Mouse (Mus musculus) T-helper 17 cell (primary cell): ENCODE data around the gene Cubn.

ENCODE experiments used
- in situ Hi-C, 2 experiments: fragments of 300-600 bp; cut with MboI, MseI; formaldehyde crosslinking; loops; 1 replicate in 1 of 2; 2 replicates in 1 of 2; pipeline ENCODE4 v1.15.1; 2025; ENCODE audit warnings: high pct_unique_total_duplicates in 2 of 2

Gene Cubn

DNA sequence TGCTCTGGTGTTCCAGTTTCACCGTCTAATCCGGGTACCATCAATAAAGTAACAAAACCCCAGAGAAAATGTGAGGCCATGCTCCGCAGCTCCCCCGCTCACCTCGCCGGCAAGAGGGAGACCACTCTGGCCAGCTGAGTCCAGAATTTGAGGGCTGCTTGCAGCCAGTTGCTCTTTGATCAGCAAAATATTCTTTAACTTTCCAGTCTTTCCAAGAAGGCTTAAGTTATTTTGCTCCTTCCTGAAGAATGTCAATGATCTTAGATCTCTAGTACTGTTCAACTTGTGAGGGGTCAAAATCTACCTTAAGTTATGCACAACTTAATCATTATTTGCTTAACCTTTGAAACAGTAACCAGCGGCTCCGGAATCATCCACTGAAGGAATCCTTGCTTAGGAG, at the start of gene Cubn:
Gene Cubn (minus strand): TSS at position 80 of the 400 bp plus-strand sequence.
- in situ Hi-C loops: no loop called here

DNA sequence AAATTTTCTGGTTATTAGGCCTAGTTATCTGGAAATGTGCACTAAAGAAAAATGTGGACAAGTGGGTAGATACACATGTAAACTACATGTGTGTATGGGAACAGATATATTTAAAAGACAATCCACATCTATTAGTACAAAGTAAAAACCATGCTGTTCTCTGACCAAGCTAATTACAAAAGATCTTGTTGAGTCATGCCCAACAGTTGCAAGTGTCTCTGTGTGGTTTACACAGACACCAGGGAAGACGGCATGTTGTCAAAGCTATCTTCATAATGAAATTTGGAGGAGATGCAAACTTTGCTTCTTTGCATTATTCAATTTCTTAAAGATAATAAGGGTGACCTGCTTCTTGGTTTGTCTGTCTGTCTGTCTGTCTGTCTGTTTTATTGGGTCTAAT, 48.2 kb upstream of the Cubn start:
- in situ Hi-C loops: loop anchor here in 1 of 2 experiments (5.0 kb wide), 1 partner anchor 37 kb away; no protein-coding TSS in a partner anchor

DNA sequence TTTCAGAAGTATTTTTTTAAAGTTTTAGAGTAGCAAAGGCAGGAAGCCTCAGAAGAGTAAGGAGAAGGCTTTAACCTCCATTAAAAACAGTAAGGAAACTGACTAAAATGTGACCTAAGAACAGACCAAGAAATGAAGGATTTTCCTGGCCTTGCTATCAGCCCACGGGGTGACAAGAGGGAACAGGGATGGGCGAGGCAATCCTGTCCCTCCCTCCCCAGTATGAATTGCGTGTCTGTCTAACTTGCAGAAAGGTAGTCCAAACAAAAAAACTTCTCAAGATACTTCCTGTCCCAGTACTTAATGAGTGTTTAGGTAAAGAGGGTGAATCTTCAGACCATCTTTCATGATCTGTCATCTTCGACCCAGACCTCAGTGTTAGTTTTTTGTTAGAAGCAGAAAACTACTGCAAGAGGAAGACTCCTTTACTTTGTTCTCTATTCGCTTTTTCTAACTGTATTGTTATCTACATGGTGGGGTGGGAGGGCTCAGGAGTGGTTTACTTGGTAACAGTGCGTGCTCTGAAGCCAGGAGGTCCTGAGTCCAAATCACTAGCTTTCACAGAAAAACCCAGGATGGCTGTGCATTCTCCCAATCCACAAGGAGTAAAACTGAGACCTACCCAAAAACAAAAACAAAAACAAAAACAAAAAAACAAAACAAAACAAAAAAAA, 47.2 kb upstream of the Cubn start:
- in situ Hi-C loops: no loop called here

DNA sequence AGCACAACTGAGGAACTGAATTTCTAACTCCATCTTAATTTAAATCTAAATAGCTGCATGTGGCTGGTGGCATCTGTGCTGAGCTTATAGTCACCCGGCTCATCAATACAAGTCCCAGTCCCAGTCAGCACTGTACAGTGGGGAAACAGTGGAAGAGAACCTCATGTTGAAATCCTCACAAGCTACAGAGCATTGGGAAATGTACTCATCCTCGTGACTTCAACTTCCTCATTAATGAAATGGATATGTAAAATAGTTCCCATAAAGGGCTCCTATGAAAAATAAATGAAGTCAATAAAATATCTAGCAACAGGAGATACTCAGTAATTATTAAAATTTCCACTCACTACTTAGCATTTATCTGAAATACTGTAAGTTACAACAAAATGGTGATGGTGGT, 46.6 kb upstream of the Cubn start:
- in situ Hi-C loops: no loop called here

DNA sequence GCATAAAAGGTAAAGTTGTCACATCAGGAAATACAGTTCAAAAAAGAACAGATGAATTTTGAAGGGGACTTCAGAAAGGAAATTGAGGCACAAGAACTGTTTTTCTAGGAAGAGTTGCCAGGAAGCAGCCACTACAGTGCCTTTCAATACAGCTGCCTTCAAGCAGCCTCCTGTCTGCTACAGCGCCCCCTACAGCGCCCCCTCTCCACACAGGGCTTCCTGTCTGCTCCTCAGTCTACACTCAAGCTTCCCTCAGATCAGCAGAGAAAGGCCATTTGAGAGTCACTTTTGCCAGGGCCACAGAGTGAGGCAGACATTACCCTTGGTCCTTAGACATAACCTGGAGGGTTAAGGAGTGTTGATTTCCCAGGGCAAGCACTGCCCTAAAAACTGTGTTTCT, 46.1 kb upstream of the Cubn start:
- in situ Hi-C loops: no loop called here

DNA sequence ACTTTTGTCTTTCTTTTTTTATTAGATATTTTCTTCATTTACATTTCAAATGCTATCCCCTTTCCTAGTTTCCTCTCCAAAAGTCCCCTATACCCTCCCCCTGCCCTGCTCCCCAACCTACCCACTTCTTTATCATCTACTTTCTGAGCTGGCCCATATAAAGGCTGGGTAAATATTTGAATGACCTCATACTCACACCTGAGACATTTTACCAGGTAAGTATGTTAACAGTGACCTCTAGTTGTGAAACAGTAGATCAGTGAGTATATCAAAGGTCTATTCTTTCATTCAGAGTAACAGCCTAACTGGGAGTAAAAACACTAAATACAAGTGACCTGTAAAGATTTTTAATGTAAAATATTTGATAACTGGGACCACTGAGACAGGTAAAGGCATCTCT, 45.1 kb upstream of the Cubn start:
- in situ Hi-C loops: no loop called here

DNA sequence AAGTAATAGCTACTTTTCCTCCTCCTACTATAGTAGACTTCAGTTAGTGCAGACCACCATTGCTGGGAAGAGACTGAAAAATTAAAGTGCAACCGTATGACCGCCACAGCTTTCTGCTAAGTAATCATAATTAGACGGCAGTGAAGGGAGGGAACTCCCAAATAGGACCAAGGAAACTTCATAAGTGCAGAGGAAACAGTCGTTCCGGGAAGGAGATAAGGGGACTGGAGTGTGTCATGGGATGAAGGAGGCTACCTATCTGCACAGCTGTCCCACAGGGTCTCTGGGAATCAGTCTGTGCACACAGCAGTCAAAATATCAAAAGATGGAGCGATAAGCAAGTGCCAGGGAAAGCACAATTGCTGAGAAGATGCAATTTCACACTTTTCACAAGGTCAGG, 39.0 kb upstream of the Cubn start:
- in situ Hi-C loops: no loop called here

DNA sequence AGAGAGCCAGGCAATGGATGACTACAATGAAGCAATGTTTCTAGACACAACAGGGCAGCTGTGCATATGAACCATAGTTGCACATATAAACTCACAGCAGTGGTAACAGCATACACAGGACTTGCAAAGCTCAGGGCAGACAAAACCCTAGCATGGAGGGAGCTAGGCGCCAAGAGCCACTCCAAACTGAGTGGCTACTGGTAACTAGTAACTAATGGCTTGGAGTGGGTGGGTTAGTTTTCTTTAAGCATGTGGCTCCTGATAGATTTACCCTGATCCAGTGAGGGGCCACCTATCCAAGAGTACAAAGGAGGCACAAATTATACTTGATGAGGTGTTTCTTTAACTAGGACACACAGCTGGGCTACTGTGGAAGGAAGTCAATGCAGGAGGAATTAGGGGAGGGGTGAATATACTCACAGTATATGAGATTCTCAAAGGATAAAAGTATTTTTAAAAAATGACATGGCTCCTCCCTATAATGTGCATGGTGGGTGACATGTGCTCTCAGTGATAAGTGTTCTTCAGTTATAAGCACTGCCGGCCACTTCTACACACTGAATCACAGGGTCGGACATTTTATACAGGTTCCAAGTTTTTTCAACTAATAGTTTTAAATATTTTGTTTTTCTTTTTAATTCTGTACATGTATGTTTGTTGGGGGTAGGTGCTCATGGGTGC, 37.8 kb upstream of the Cubn start:
- in situ Hi-C loops: loop anchor here in 1 of 2 experiments (10.0 kb wide), 1 partner anchor 235 kb away; no protein-coding TSS in a partner anchor

DNA sequence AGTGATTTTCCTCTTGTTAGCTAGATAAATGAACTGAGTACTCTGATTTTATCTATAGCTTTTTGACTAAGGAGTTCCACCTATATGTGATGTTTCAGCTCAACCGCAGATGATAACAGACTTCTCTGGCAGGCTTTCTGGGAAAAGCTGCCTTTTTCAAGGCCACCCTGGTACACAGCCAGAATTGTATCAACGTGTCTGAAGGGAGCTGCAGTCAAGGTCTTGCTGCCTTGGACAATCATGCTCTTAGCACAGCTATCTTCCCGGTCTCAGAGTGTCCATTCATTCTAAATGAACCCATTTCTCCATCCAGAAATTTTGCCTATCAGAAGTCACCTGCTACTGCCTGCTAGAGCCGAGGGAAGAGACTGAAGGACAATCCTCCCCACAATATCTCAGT, 35.9 kb upstream of the Cubn start:
- in situ Hi-C loops: loop anchor here in 1 of 2 experiments (10.0 kb wide), 1 partner anchor 233 kb away; no protein-coding TSS in a partner anchor

DNA sequence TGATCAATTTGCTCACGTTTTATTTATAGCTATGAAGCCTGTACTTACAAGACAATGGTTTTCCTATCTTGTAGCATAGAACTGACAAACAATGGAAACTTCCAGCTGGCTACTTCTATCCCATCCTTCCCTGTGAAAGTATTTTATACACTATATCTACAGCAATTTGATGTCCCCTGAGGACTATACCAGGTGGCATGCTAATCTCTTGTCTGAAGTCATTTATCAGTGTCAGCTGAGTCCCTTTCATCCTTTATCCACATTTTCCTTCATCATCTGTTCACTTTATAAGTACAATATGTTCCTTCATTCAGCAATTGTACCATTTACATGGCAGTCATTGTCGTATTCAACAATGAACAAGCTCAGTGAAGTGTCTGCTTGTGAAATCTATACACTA, 35.5 kb upstream of the Cubn start:
- in situ Hi-C loops: loop anchor here in 1 of 2 experiments (10.0 kb wide), 1 partner anchor 232 kb away; no protein-coding TSS in a partner anchor

DNA sequence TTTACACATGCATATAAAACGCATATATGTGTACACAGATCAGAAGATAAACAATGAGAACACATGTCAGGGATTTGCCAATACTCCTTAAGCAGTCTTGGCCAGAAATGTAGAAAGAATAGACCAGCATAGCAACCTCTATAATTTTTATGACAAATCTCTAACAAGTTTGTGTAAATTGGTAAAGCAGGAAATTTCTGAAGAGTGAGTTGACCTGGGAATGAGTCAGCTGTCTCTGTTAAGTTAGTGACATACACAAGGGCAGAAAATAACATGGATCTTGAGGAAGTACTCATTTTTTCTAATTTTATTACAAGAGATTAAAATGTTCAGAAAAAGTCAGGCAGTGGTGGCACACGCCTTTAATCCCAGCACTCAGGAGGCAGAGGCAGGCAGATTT, 34.6 kb upstream of the Cubn start:
- in situ Hi-C loops: loop anchor here in 1 of 2 experiments (10.0 kb wide), 1 partner anchor 231 kb away; no protein-coding TSS in a partner anchor

DNA sequence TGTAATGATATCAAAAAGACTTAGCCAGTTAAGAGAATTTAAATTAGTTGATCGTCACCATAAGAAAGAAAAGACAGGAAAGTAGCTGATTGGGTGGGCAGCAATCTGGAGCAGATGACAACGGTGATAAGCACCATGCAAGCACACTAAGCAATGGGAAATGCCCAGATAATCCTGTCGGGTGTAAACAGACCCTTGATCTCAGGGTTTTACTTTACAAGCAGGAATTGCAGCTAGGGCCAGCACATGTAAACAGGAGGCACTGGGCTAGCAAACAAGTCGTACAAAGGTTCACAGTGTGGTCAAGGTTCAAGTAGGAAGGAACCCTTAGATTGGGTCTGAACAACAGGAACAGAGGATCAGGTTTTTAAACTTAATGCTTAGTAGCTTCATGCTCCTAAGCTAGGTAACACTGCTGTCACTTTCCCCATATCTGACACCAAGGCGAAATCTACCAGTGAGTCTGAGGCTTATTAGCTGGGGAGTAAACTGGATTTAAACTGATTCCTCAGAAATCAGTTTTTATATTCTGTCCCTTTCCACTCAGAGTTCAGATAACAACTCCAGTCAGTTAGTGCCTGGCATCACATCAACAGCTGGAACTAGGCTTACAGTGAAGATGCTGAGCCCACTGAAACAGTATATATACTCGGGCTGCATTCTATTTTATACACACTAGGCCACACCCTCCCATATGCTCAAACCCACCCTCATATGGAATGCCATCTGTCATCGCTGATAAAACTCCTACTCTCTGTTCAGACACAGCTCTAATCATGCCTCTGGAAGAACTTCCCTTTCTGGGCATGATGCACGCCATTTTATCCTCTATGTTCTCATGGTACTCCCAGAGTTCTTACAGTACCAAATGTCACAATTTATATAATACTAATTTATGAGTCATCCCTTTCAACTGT, 32.2 kb upstream of the Cubn start:
- in situ Hi-C loops: loop anchor here in 1 of 2 experiments (10.0 kb wide), 1 partner anchor 229 kb away; no protein-coding TSS in a partner anchor

DNA sequence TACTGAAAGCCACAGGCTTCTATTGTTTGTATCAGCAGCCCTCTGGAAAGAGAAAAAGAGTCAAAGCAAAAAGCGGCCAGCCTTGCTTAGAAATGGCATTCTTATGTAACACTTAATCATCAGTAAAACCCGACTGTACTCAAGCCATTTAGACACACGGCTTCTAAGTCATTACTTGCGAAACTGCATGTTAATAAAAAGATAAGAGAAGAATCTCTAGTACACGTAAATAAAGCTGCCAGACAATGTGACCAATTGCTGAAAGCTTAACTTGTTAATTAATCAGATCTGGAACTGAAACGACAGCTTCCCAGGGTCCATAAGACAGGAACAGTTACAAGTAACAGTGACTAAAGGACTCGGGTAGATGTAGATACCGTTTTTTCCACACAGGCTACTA, 30.5 kb upstream of the Cubn start:
- in situ Hi-C loops: loop anchor here in 1 of 2 experiments (10.0 kb wide), 1 partner anchor 227 kb away; no protein-coding TSS in a partner anchor

DNA sequence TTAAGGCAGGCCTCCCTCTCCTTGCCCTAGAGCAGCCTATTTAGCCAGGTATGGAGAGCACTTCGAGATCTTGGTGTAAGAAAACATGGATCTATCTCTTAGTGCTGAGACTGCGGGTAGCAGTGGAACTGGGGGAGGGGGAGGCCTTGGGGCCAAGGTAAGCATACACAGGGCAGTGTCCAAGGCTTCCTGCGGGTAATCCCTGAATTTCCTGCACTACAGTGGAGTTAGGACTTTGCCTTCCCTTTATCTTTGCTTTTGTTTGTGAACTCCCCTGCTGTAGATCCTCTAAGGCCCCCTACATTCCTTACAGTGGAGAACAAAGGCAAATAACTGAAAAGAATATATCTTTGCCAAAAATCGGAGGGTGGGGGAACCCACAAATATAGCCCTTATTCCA, 23.3 kb upstream of the Cubn start:
- in situ Hi-C loops: no loop called here

DNA sequence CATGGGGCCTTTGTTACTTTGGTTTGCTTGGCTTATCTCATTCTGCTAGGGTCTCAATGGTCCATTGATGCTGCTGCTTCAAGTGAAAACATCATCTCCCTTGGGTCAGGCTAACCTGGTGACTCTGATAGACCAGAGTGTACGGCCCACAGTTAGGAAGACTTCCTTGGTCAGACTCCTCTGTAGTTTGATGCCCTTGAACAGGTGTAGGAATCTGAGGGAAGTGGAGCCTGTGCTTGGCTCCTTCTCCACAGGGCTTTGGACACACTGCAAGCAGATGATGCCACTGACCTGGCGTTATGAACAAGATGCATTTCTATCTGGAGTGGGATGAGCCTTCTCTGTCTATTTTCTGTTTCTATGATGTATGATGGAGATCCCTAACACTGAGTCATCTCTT, 11.1 kb upstream of the Cubn start:
- in situ Hi-C loops: no loop called here

DNA sequence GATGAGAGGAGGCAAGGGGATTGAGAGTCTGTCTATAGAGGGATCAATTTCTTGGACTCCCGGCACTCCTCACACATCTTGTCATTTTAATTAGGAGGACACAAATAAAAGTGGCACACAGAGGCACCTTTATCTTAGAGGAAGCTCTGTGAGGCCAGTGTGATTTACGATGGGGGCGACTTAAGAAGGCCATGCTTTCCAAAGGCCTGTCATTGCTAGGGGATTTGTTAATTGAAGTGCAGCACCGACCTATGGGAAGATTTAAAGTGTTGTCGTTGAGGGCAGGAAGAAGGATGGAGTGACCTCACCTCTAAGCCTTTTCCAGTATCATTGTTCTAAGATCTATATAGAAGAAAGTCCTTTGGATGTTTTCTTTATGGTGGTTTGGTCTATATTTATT, 9.9 kb upstream of the Cubn start:
- in situ Hi-C loops: no loop called here

DNA sequence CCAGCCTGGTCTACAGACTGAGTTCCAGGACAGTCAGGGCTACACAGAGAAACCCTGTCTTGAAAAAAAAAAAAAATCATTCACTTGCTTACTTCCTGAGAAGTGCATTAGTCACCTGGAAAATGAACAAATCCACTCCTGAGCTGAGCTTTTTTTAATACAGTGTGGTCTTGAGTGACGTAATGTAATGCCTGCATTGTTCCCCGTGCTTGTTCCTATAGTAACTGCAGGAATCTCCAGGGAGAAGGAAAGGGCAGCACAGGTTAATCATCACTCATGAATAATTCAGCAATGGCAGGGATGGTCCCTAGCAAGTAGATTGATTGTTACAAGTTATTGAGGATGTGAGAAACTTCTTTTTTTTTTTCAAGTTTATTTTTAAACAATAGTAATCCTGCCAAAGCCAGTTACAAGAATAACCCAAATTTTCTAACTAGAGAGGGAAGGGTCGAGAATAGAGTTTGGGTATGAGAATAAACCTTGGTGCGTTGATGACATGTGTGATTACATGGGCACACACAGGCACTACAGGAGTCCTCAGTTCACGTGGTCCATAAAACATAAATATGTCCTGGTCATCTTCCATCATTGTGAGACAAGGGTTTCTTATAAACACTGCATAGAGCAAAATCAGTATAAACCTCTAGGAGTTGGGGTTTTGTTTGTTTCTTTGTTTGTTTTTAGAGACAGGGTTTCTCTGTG, 8.8 kb upstream of the Cubn start:
- in situ Hi-C loops: no loop called here

DNA sequence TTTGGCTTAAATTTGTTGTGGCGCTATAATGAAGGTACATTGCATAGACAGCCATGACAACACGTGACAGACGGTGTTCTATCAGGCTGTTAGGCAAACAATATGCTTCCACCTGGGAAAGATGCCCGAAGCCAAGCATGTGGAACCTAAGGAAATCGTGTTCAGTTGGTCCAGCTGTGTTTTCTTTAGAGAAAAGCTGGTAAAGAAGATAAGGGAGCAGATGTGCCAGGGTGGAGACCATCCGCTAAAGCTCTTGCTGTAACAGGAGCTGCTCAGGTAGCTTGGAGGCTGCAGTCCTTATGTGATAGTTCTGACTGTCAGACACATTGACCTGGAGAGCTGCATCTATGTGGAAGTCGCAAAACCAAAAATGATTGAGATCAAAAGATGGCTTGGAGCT, 7.6 kb upstream of the Cubn start:
- in situ Hi-C loops: no loop called here

DNA sequence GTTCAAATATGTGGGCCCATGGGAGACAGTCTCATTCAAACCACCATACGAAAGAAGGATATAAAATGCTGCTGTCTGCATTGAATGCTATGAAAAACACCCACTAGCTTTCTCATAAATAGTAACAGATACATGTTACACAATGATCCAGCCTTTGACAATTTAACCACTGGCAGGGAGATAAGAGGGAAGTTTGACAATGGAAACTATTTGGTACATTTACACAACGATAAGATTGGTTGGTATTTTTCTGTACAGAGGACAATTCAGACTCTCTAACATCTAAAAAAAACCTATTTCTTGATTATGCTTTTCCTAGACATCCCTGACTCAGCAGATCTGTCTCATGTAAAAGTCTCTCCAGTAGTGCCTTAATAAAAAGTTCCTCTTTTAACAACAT, 4.5 kb upstream of the Cubn start:
- in situ Hi-C loops: no loop called here

DNA sequence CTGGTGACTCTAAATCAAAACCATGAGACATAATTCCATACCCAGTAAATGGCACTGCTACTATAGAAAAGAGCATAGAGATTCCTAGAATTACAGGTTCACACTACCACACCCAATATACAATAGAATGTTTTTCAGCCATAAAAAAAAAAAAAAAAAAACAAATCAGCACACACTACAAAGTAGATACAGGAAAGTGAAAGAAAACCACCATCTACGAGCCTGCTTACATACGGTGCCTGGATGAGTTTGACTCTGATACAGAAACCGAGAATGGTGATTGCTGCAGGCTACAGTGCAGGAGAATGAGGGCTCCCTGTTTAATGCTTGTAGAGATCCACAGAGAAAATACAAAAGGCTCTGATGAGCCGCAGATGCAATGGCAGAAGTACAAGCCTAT, 1.3 kb upstream of the Cubn start:
- in situ Hi-C loops: no loop called here

DNA sequence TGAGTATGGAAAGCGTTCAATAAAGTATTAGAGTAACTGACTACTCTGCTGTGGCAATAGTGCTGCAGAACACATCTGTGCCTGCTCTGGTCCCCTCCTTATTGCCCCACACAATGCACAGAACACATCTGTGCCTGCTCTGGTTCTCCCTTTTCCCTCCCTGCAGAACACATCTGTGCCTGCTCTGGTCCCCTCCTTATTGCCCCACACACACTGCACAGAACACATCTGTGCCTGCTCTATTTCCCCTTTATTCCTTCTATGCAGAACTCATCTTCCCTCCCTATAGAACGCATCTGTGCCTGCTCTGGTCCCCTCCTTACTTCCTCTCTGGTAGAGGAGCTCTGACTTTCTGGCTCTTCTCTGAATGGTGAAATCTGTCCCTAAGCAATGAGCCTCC, 1.1 kb downstream of the Cubn start:
- in situ Hi-C loops: no loop called here
